In the genomic region with DNA sequence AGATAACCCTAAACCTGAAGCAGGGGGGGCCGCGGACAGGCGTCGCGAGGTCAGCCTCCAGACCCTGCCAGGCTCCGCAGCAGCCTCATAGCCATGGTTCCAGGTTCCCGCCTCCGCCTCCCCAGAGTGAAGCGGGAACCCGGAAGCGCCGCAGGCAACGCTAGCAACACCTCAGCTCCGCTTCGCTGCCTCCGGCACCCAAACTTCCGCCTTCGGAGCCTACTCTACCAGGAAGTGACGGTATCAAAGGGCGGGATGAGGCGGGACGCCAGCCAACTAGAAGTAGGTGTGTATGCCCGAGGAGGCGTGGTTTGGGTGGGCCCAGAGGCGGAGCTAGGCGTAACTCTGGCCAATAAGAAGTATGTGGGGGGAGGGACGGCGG, we compare ENCODE assay signal across 8 mouse cellular contexts. TPM values are rescaled to one million over a fixed set of nuclear protein-coding genes. Genes with fewer than 3 reads are reported as not detected.
DNase-seq lines count a peak whose midpoint lies in the region; ATAC-seq and TF ChIP-seq lines count a peak whose summit lies in the region.

A gene (minus strand): TSS at position 234 of the 382 bp plus-strand sequence.

- ATAC-seq in activated CD4-positive, CD25-positive, alpha-beta regulatory T cell, adult 4 months = peak; percentile 98

- peaks cover 4% of the 10 kb centered on the region for H3K4me1 ChIP-seq in cortical plate, adult 2 months (ENCODE audit: control insufficient read depth, insufficient read depth, low read length)
- peaks cover 56% of the 10 kb centered on the region for H3K4me1 ChIP-seq in megakaryocyte, embryonic 14.5 days

- peak; percentile 100 for DNase-seq in gastrocnemius, adult 8-10 months (ENCODE audit: low spot score in 2 of 2)
- peak; percentile 98 for DNase-seq in hindlimb bud, embryonic 11.5 days (ENCODE audit: extremely low spot score, low read depth, low spot score)
- peak; percentile 100 for DNase-seq in left cerebral cortex, adult 8-10 months (ENCODE audit: low spot score in 2 of 2)
- peak; percentile 100 for DNase-seq in right cerebral cortex, postnatal 10 days (ENCODE audit: low spot score in 2 of 2)
- DNase-seq in urinary bladder, postnatal 25 days (ENCODE audit: low spot score) = peak; percentile 99

- no peaks in the 10 kb centered on the region for H3K27me3 ChIP-seq in megakaryocyte, embryonic 14.5 days (replicated peaks)

- peak; percentile 88 for TF ChIP-seq POLR2A in cortical plate, adult 2 months (IDR thresholded peaks at IDR 0.05; ENCODE audit: extremely low read depth, insufficient read depth, low read length)

- H3K9me3 ChIP-seq in megakaryocyte, embryonic 14.5 days = no peaks in the 10 kb centered on the region

- no peak for TF ChIP-seq CTCF in cortical plate, adult 2 months (IDR thresholded peaks at IDR 0.05; ENCODE audit: extremely low read depth, insufficient read depth, low read length)

- H3K4me3 ChIP-seq in cortical plate, adult 2 months (ENCODE audit: insufficient read depth, low read length) = peak within 1 kb of the TSS; percentile 78
- H3K4me3 ChIP-seq in megakaryocyte, embryonic 14.5 days (replicated peaks) = peak within 1 kb of the TSS; percentile 100

- peaks cover 44% of the 10 kb centered on the region for H3K36me3 ChIP-seq in megakaryocyte, embryonic 14.5 days (replicated peaks; ENCODE audit: low read length)

- H3K27ac ChIP-seq in cortical plate, adult 2 months (ENCODE audit: insufficient read depth, low read length) = no peak within 1 kb of the TSS

RNA-seq across cellular contexts. Expression of the gene that starts here (rescaled TPM):
- polyA plus RNA-seq in activated CD4-positive, CD25-positive, alpha-beta regulatory T cell, adult 4 months (2017; shearing (Covaris generic)) = 10 to 100 TPM; 30.8 to 54.7 TPM
- polyA plus RNA-seq in cortical plate, adult 2 months (2012; rRNA removed) = 57.7 and 60.3 TPM in 2 replicates
- 10 to 100 TPM; 36.3 to 53.3 (median 39.2) TPM for total RNA-seq in gastrocnemius, adult 8-10 months (2022)
- total RNA-seq in left cerebral cortex, adult 8-10 months (2022) = 10 to 100 TPM; 80.0 to 98.8 (median 89.6) TPM
- 80.2 and 247 TPM in 2 replicates for polyA plus RNA-seq in megakaryocyte, embryonic 14.5 days (2012; ENCODE audit: insufficient read depth, low replicate concordance)
